14 mouse cellular contexts compared by ENCODE assay signal in genomic region chr2:60133072-60133471, GRCm38 (mm10).
DNase-seq lines count a peak whose midpoint lies in the region; ATAC-seq and TF ChIP-seq lines count a peak whose summit lies in the region.
"Had no signal": no experiment of that assay in that cellular context is flagged by ENCODE, and none has a peak within 500 bp of the region (broad histone marks: within the 10 kb centered on the region; RNA-seq: fewer than 3 reads in every experiment).

No protein-coding gene starts in this region.

- H3K4me1 ChIP-seq in hindbrain, embryonic 13.5 days (replicated peaks) = no peaks in the 10 kb centered on the region
- H3K4me1 ChIP-seq in hindbrain, embryonic 12.5 days = no peaks in the 10 kb centered on the region
- peaks cover 6% of the 10 kb centered on the region; the same call in 1 of the 2 replicates for H3K4me1 ChIP-seq in cerebellum, adult 2 months (ENCODE audit: control insufficient read depth, insufficient read depth, low read length)
- peaks cover 12% of the 10 kb centered on the region for H3K4me1 ChIP-seq in embryonic facial prominence, embryonic 15.5 days
- H3K4me1 ChIP-seq in hindbrain, embryonic 11.5 days (replicated peaks; ENCODE audit: control insufficient read depth, insufficient read depth, low read length) = no peaks in the 10 kb centered on the region

- 0 out of 2 replicates have a peak, but pooled peaks have one; percentile 24 for ATAC-seq in hindbrain, embryonic 13.5 days (ENCODE audit: low FRiP score)
- no peak for ATAC-seq in hindbrain, embryonic 12.5 days (ENCODE audit: low FRiP score)
- ATAC-seq in embryonic facial prominence, embryonic 15.5 days (ENCODE audit: insufficient number of reproducible peaks, low FRiP score, low TSS enrichment, low read depth) = no peak
- ATAC-seq in hindbrain, embryonic 11.5 days (ENCODE audit: low FRiP score) = no peak

- H3K4me3 ChIP-seq in hindbrain, embryonic 13.5 days = no peak overlapping the region
- H3K4me3 ChIP-seq in hindbrain, embryonic 12.5 days = no peak overlapping the region
- H3K4me3 ChIP-seq in cerebellum, adult 2 months (replicated peaks; ENCODE audit: insufficient read depth, low read depth, low read length) = no peak overlapping the region
- no peak overlapping the region for H3K4me3 ChIP-seq in embryonic facial prominence, embryonic 15.5 days (replicated peaks)
- no peak overlapping the region for H3K4me3 ChIP-seq in hindbrain, embryonic 11.5 days (ENCODE audit: low read depth, low read length)
- H3K4me3 ChIP-seq: erythroblast, embryonic 14.5 days; myocyte had no signal

- no peaks in the 10 kb centered on the region for H3K9me3 ChIP-seq in hindbrain, embryonic 13.5 days
- no peaks in the 10 kb centered on the region for H3K9me3 ChIP-seq in hindbrain, embryonic 12.5 days (replicated peaks)
- no peaks in the 10 kb centered on the region for H3K9me3 ChIP-seq in embryonic facial prominence, embryonic 15.5 days (replicated peaks)
- H3K9me3 ChIP-seq in hindbrain, embryonic 11.5 days (ENCODE audit: control insufficient read depth, low read length) = no peaks in the 10 kb centered on the region

- DNase-seq in cerebellum, adult 2 months = peak; percentile 59 to 69
- peak; percentile 36 for DNase-seq in splenic B cell, adult 2 months (ENCODE audit: low read depth, low spot score)
- DNase-seq in hindbrain, embryonic 11.5 days (ENCODE audit: low spot score) = no peak
- DNase-seq in retina, embryonic 14.5 days (ENCODE audit: low spot score) = no peak
- no peak for DNase-seq in heart, postnatal 14 days
- DNase-seq: gastrocnemius, postnatal 36 days; kidney, adult 11 months; kidney, postnatal 4 days had no signal

- H3K27ac ChIP-seq in hindbrain, embryonic 13.5 days = no peak overlapping the region
- no peak overlapping the region for H3K27ac ChIP-seq in hindbrain, embryonic 12.5 days
- H3K27ac ChIP-seq in cerebellum, adult 2 months (ENCODE audit: insufficient read depth, low read length) = no peak overlapping the region
- H3K27ac ChIP-seq in embryonic facial prominence, embryonic 15.5 days (replicated peaks) = peak overlapping the region; percentile 39; the same call in 1 of the 2 replicates
- H3K27ac ChIP-seq in hindbrain, embryonic 11.5 days (ENCODE audit: low read depth, low read length) = no peak overlapping the region

- no peak overlapping the region for H3K4me2 ChIP-seq in hindbrain, embryonic 13.5 days
- H3K4me2 ChIP-seq in hindbrain, embryonic 12.5 days (replicated peaks) = no peak overlapping the region
- no peak overlapping the region for H3K4me2 ChIP-seq in embryonic facial prominence, embryonic 15.5 days (replicated peaks)
- no peak overlapping the region for H3K4me2 ChIP-seq in hindbrain, embryonic 11.5 days (replicated peaks; ENCODE audit: low read depth, low read length)
- H3K4me2 ChIP-seq: liver, embryonic 11.5 days had no signal

- WGBS in hindbrain, embryonic 13.5 days = 80% methylated on average over 2 of the region's 2 CpGs
- WGBS in hindbrain, embryonic 12.5 days = 70% methylated on average over 2 of the region's 2 CpGs
- WGBS in cerebellum, adult 2 months = 8% methylated on average over 2 of the region's 2 CpGs
- 52% methylated on average over 2 of the region's 2 CpGs for WGBS in embryonic facial prominence, embryonic 15.5 days
- WGBS in hindbrain, embryonic 11.5 days = 74% methylated on average over 2 of the region's 2 CpGs

- H3K9ac ChIP-seq in hindbrain, embryonic 13.5 days = no peak overlapping the region
- no peak overlapping the region for H3K9ac ChIP-seq in hindbrain, embryonic 12.5 days
- H3K9ac ChIP-seq in embryonic facial prominence, embryonic 15.5 days = no peak overlapping the region
- H3K9ac ChIP-seq in hindbrain, embryonic 11.5 days (ENCODE audit: low read depth, low read length) = no peak overlapping the region

- no peak for TF ChIP-seq CTCF in cerebellum, adult 2 months (IDR thresholded peaks at IDR 0.05; ENCODE audit: borderline replicate concordance, insufficient read depth, low read depth, low read length)

- no peaks in the 10 kb centered on the region for H3K36me3 ChIP-seq in hindbrain, embryonic 13.5 days
- no peaks in the 10 kb centered on the region for H3K36me3 ChIP-seq in hindbrain, embryonic 12.5 days
- no peaks in the 10 kb centered on the region for H3K36me3 ChIP-seq in embryonic facial prominence, embryonic 15.5 days
- no peaks in the 10 kb centered on the region for H3K36me3 ChIP-seq in splenic B cell, adult 2 months (ENCODE audit: control insufficient read depth, insufficient read depth, low read length, poor library complexity, severe bottlenecking)
- H3K36me3 ChIP-seq in hindbrain, embryonic 11.5 days (ENCODE audit: control insufficient read depth, insufficient read depth, low read length) = no peaks in the 10 kb centered on the region

- TF ChIP-seq POLR2A in cerebellum, adult 2 months (IDR thresholded peaks at IDR 0.05; ENCODE audit: borderline replicate concordance, insufficient read depth, low read length) = no peak

- intact Hi-C loops in heart, postnatal 14 days (cut with DNase I) = no loop called here

- no peaks in the 10 kb centered on the region for H3K27me3 ChIP-seq in hindbrain, embryonic 13.5 days
- no peaks in the 10 kb centered on the region for H3K27me3 ChIP-seq in hindbrain, embryonic 12.5 days
- no peaks in the 10 kb centered on the region for H3K27me3 ChIP-seq in cerebellum, adult 2 months (ENCODE audit: control insufficient read depth, insufficient read depth, low read length)
- H3K27me3 ChIP-seq in embryonic facial prominence, embryonic 15.5 days = no peaks in the 10 kb centered on the region
- no peaks in the 10 kb centered on the region for H3K27me3 ChIP-seq in splenic B cell, adult 2 months (ENCODE audit: control insufficient read depth, insufficient read depth, low read length, poor library complexity, severe bottlenecking)
- H3K27me3 ChIP-seq in hindbrain, embryonic 11.5 days (ENCODE audit: control insufficient read depth, insufficient read depth, low read length) = no peaks in the 10 kb centered on the region

Comparison
In these comparisons a context has a peak if more than half of its experiments do, and no peak if none do; other contexts are left out.
1. DNase-seq: peak in cerebellum, adult 2 months (2 of 2) and splenic B cell, adult 2 months (single experiment); none in hindbrain, embryonic 11.5 days (single experiment), retina, embryonic 14.5 days (single experiment) and heart, postnatal 14 days (0 of 2).